Mouse (Mus musculus) neural tube, embryonic 13.5 days (tissue): ENCODE measurements around the gene Car11. TPM values are rescaled to one million over a fixed set of nuclear protein-coding genes. Genes with fewer than 3 reads are reported as not detected.

Experiments used
- ATAC-seq: fragments of 200-750 bp; cut with Nextera tagmentation; 2 replicates; pipeline ENCODE4 v1.8.0; 2017; ENCODE audit warnings: low read depth, mild to moderate bottlenecking, moderate TSS enrichment, moderate library complexity
- H3K27ac ChIP-seq: fragments of 300-500 bp; sonication (generic); replicated peaks from 2 replicates; pipeline ENCODE4 v1.5.1; 2015; ENCODE audit warnings: moderate library complexity, mild to moderate bottlenecking, inconsistent platforms
- H3K27me3 ChIP-seq: fragments of 300-500 bp; sonication (generic); 2 replicates; pipeline ENCODE4 v1.6.1; 2015; ENCODE audit warnings: mild to moderate bottlenecking, inconsistent platforms
- H3K36me3 ChIP-seq: fragments of 300-500 bp; sonication (generic); 2 replicates; pipeline ENCODE4 v1.6.1; 2015; ENCODE audit warnings: mild to moderate bottlenecking, inconsistent platforms
- H3K4me1 ChIP-seq: fragments of 300-500 bp; sonication (generic); replicated peaks from 2 replicates; pipeline ENCODE4 v1.6.1; 2015; ENCODE audit warnings: inconsistent platforms
- H3K4me2 ChIP-seq: fragments of 300-500 bp; sonication (generic); 2 replicates; pipeline ENCODE4 v1.6.1; 2015; ENCODE audit warnings: inconsistent platforms, mild to moderate bottlenecking, moderate library complexity
- H3K4me3 ChIP-seq: fragments of 300-500 bp; sonication (generic); 2 replicates; pipeline ENCODE4 v1.5.1; 2015; ENCODE audit warnings: mild to moderate bottlenecking, inconsistent platforms
- H3K9ac ChIP-seq: fragments of 300-500 bp; sonication (generic); 2 replicates; pipeline ENCODE4 v1.6.1; 2015; ENCODE audit warnings: moderate library complexity, mild to moderate bottlenecking, inconsistent platforms
- H3K9me3 ChIP-seq: fragments of 300-500 bp; sonication (generic); 2 replicates; pipeline ENCODE4 v1.6.1; 2016; ENCODE audit warnings: inconsistent platforms
- WGBS: fragments of 180-500 bp; shearing (Covaris S2); methylation state at CpG from one replicate; pipeline ENCODE4 v1.1.7; 2015; 5-methylcytosine and 5-hydroxymethylcytosine counted together
- polyA plus RNA-seq: library from polyadenylated mRNA; unstranded; fragments of >200 nt; fragmentation: Nextera tagmentation; extraction: Ambion mirVana; gene quantifications from 2 replicates; pipeline ENCODE4 v1.2.1, GENCODE M21; 2015

The Car11 gene
- polyA plus RNA-seq, 1 experiment from 2014 or later, result 46.0 TPM

GRCm38 (mm10) chr7:45739820-45740219, 40.2 kb downstream of the Car11 start:
- Histone ChIP-seq H3K9me3 (no peaks in the 10 kb centered on the region), H3K4me2 (no peak overlapping the region), H3K4me3 (no peak overlapping the region), H3K36me3 (no peaks in the 10 kb centered on the region), H3K4me1 (no peaks in the 10 kb centered on the region), H3K27me3 (peaks cover 11% of the 10 kb centered on the region; the same call in 1 of the 2 replicates), H3K9ac (no peak overlapping the region), H3K27ac (no peak overlapping the region)
- 75% methylated on average over 9 of the region's 10 CpGs for WGBS
- ATAC-seq, result no peak

GRCm38 (mm10) chr7:45741308-45741707, 41.7 kb downstream of the Car11 start:
- H3K4me2 ChIP-seq, result no peak overlapping the region
- no peaks in the 10 kb centered on the region for H3K4me1 ChIP-seq
- H3K27me3 ChIP-seq, result peaks cover 11% of the 10 kb centered on the region; the same call in 1 of the 2 replicates
- WGBS, result 88% methylated on average over 12 of the region's 12 CpGs
- no peak overlapping the region for H3K9ac ChIP-seq
- H3K9me3 ChIP-seq, result no peaks in the 10 kb centered on the region
- no peaks in the 10 kb centered on the region for H3K36me3 ChIP-seq
- ATAC-seq, result no peak
- H3K27ac ChIP-seq, result no peak overlapping the region
- H3K4me3 ChIP-seq, result no peak overlapping the region

GRCm38 (mm10) chr7:45741777-45742176, 42.1 kb downstream of the Car11 start:
- 34% methylated on average over 11 of the region's 11 CpGs for WGBS
- peak overlapping the region; percentile 30 for H3K4me2 ChIP-seq
- no peak overlapping the region for H3K4me3 ChIP-seq
- no peak overlapping the region for H3K27ac ChIP-seq
- H3K27me3 ChIP-seq, result peaks cover 11% of the 10 kb centered on the region; the same call in 1 of the 2 replicates
- no peak for ATAC-seq
- H3K9me3 ChIP-seq, result no peaks in the 10 kb centered on the region
- H3K36me3 ChIP-seq, result no peaks in the 10 kb centered on the region
- 0 out of 2 replicates have a peak overlapping the region, but pooled peaks have one; percentile 38 for H3K9ac ChIP-seq
- no peaks in the 10 kb centered on the region for H3K4me1 ChIP-seq

- 35% methylated on average over 19 of the region's 19 CpGs for WGBS
- peak overlapping the region; percentile 30 for H3K4me2 ChIP-seq
These were observed 42.7 kb downstream of the Car11 start for GRCm38 (mm10) chr7:45742338-45742737.

GRCm38 (mm10) chr7:45744387-45744786, 44.7 kb downstream of the Car11 start:
- H3K4me3 ChIP-seq, result no peak overlapping the region
- peaks cover 9% of the 10 kb centered on the region; the same call in 1 of the 2 replicates for H3K4me1 ChIP-seq
- H3K36me3 ChIP-seq, result no peaks in the 10 kb centered on the region
- WGBS, result 42% methylated on average over 2 of the region's 2 CpGs
- H3K27me3 ChIP-seq, result peaks cover 11% of the 10 kb centered on the region; the same call in 1 of the 2 replicates
- no peaks in the 10 kb centered on the region for H3K9me3 ChIP-seq
- H3K4me2 ChIP-seq, result no peak overlapping the region
- no peak overlapping the region for H3K27ac ChIP-seq
- ATAC-seq, result no peak
- no peak overlapping the region for H3K9ac ChIP-seq

More at GRCm38 (mm10) chr7:45742338-45742737, 42.7 kb downstream of the Car11 start:
- H3K9ac ChIP-seq, result no peak overlapping the region
- no peak overlapping the region for H3K27ac ChIP-seq
- H3K4me3 ChIP-seq, result no peak overlapping the region
- H3K9me3 ChIP-seq, result no peaks in the 10 kb centered on the region
- peaks cover 11% of the 10 kb centered on the region; the same call in 1 of the 2 replicates for H3K27me3 ChIP-seq
- no peaks in the 10 kb centered on the region for H3K4me1 ChIP-seq
- no peak for ATAC-seq
- H3K36me3 ChIP-seq, result no peaks in the 10 kb centered on the region

- Histone ChIP-seq H3K27me3 (peaks cover 9% of the 10 kb centered on the region; the same call in 1 of the 2 replicates), H3K4me1 (peaks cover 12% of the 10 kb centered on the region; the same call in 1 of the 2 replicates), H3K4me2 (no peak overlapping the region), H3K36me3 (no peaks in the 10 kb centered on the region), H3K9me3 (no peaks in the 10 kb centered on the region), H3K4me3 (no peak overlapping the region), H3K27ac (no peak overlapping the region), H3K9ac (no peak overlapping the region)
- 66% methylated on average over 6 of the region's 6 CpGs for WGBS
- ATAC-seq, result no peak
These were observed 46.9 kb downstream of the Car11 start for GRCm38 (mm10) chr7:45746518-45746917.

- Histone ChIP-seq H3K9ac (no peak overlapping the region), H3K4me3 (no peak overlapping the region), H3K4me2 (no peak overlapping the region), H3K27me3 (no peaks in the 10 kb centered on the region), H3K27ac (no peak overlapping the region), H3K4me1 (peaks cover 12% of the 10 kb centered on the region; the same call in 1 of the 2 replicates), H3K9me3 (no peaks in the 10 kb centered on the region), H3K36me3 (no peaks in the 10 kb centered on the region)
- ATAC-seq, result no peak
- WGBS, result 88% methylated on average over 5 of the region's 5 CpGs
These were observed 47.8 kb downstream of the Car11 start for GRCm38 (mm10) chr7:45747450-45747849.

- ATAC-seq, result no peak
- H3K36me3 ChIP-seq, result no peaks in the 10 kb centered on the region
- WGBS, result 87% methylated on average over 7 of the region's 7 CpGs
These were observed 48.5 kb downstream of the Car11 start for GRCm38 (mm10) chr7:45748110-45748509.

GRCm38 (mm10) chr7:45749401-45749800, 49.8 kb downstream of the Car11 start:
- H3K27me3 ChIP-seq, result no peaks in the 10 kb centered on the region
- H3K4me1 ChIP-seq, result peaks cover 12% of the 10 kb centered on the region; the same call in 1 of the 2 replicates
- no peaks in the 10 kb centered on the region for H3K9me3 ChIP-seq
- 0 out of 2 replicates have a peak overlapping the region, but pooled peaks have one; percentile 43 for H3K9ac ChIP-seq
- WGBS, result 50% methylated on average over 8 of the region's 10 CpGs
- H3K4me2 ChIP-seq, result no peak overlapping the region
- 0 out of 2 replicates have a peak overlapping the region, but pooled peaks have one; percentile 1 for H3K27ac ChIP-seq
- no peak overlapping the region for H3K4me3 ChIP-seq
- no peaks in the 10 kb centered on the region for H3K36me3 ChIP-seq
- ATAC-seq, result no peak

More at GRCm38 (mm10) chr7:45748110-45748509, 48.5 kb downstream of the Car11 start:
- H3K4me2 ChIP-seq, result no peak overlapping the region
- H3K4me3 ChIP-seq, result no peak overlapping the region
- no peaks in the 10 kb centered on the region for H3K27me3 ChIP-seq
- H3K4me1 ChIP-seq, result peaks cover 12% of the 10 kb centered on the region; the same call in 1 of the 2 replicates
- no peak overlapping the region for H3K27ac ChIP-seq
- no peak overlapping the region for H3K9ac ChIP-seq
- no peaks in the 10 kb centered on the region for H3K9me3 ChIP-seq

- Histone ChIP-seq H3K36me3 (no peaks in the 10 kb centered on the region), H3K4me3 (no peak overlapping the region), H3K27ac (no peak overlapping the region), H3K4me2 (no peak overlapping the region), H3K4me1 (peaks cover 12% of the 10 kb centered on the region; the same call in 1 of the 2 replicates), H3K27me3 (no peaks in the 10 kb centered on the region), H3K9me3 (no peaks in the 10 kb centered on the region), H3K9ac (no peak overlapping the region)
- WGBS, result 83% methylated on average over 9 of the region's 9 CpGs
- no peak for ATAC-seq
These were observed 50.5 kb downstream of the Car11 start for GRCm38 (mm10) chr7:45750162-45750561.

Other genes starting within 250 kb of the Car11 start
- gene Ftl1, start 240.0 kb upstream of the Car11 start, polyA plus RNA-seq, result 6,282 and 6,442 TPM in 2 replicates
- 184 and 237 TPM in 2 replicates for gene Bax, start 232.9 kb upstream of the Car11 start, polyA plus RNA-seq
- 0.13 and 0.29 TPM in 2 replicates for gene Tulp2, start 218.0 kb upstream of the Car11 start, polyA plus RNA-seq
- not detected in 2 replicates for gene Gm45808, start 213.0 kb upstream of the Car11 start, polyA plus RNA-seq
- 3.2 and 3.4 TPM in 2 replicates for gene Dhdh, start 211.0 kb upstream of the Car11 start, polyA plus RNA-seq
- 116 and 121 TPM in 2 replicates for gene Nucb1, start 189.4 kb upstream of the Car11 start, polyA plus RNA-seq
- gene Ppp1r15a, start 173.6 kb upstream of the Car11 start, polyA plus RNA-seq, result 17.2 and 20.9 TPM in 2 replicates
- gene Plekha4, start 173.5 kb upstream of the Car11 start, polyA plus RNA-seq, result 4.1 and 7.9 TPM in 2 replicates
- 0.52 and 1.7 TPM in 2 replicates for gene Hsd17b14, start 144.9 kb upstream of the Car11 start, polyA plus RNA-seq
- gene Bcat2, start 129.7 kb upstream of the Car11 start, polyA plus RNA-seq, result 24.0 and 24.1 TPM in 2 replicates
- not detected in 2 replicates for gene Fgf21, start 84.4 kb upstream of the Car11 start, polyA plus RNA-seq
- gene Fut1, start 82.6 kb upstream of the Car11 start, polyA plus RNA-seq, result not detected in 2 replicates
- 0.10 TPM in 1 of 2 replicates, not detected in the other for gene Izumo1, start 78.0 kb upstream of the Car11 start, polyA plus RNA-seq
- gene Rasip1, start 72.4 kb upstream of the Car11 start, polyA plus RNA-seq, result 13.1 TPM in 2 replicates
- 3.1 and 3.4 TPM in 2 replicates for gene Mamstr, start 59.9 kb upstream of the Car11 start, polyA plus RNA-seq
- 0.15 TPM in 1 of 2 replicates, not detected in the other for gene Fut2, start 33.4 kb upstream of the Car11 start, polyA plus RNA-seq
- gene Ntn5, start 15.8 kb upstream of the Car11 start, polyA plus RNA-seq, result 1.9 and 2.6 TPM in 2 replicates
- 0.52 and 0.93 TPM in 2 replicates for gene Sec1, start 5.4 kb upstream of the Car11 start, polyA plus RNA-seq
- 3.1 and 4.1 TPM in 2 replicates for gene Dbp, start 5.2 kb downstream of the Car11 start, polyA plus RNA-seq
- 570 and 614 TPM in 2 replicates for gene Rpl18, start 15.6 kb downstream of the Car11 start, polyA plus RNA-seq
- gene Sphk2, start 18.2 kb downstream of the Car11 start, polyA plus RNA-seq, result 25.1 and 26.3 TPM in 2 replicates
- gene Fam83e, start 21.4 kb downstream of the Car11 start, polyA plus RNA-seq, result 0.39 and 0.55 TPM in 2 replicates
- gene Spaca4, start 26.0 kb downstream of the Car11 start, polyA plus RNA-seq, result not detected in 2 replicates
- 17.2 and 17.4 TPM in 2 replicates for gene Lmtk3, start 83.9 kb downstream of the Car11 start, polyA plus RNA-seq
- gene Sult2b1, start 84.8 kb downstream of the Car11 start, polyA plus RNA-seq, result 4.9 and 5.2 TPM in 2 replicates
- 292 and 303 TPM in 2 replicates for gene Cyth2, start 114.7 kb downstream of the Car11 start, polyA plus RNA-seq
- 0.85 and 0.93 TPM in 2 replicates for gene Kcnj14, start 124.9 kb downstream of the Car11 start, polyA plus RNA-seq
- 34.6 and 37.2 TPM in 2 replicates for gene Grwd1, start 131.1 kb downstream of the Car11 start, polyA plus RNA-seq
- gene Kdelr1, start 172.9 kb downstream of the Car11 start, polyA plus RNA-seq, result 41.9 and 44.6 TPM in 2 replicates
- 1.6 and 2.1 TPM in 2 replicates for gene Grin2d, start 178.5 kb downstream of the Car11 start, polyA plus RNA-seq
- gene Syngr4, start 196.9 kb downstream of the Car11 start, polyA plus RNA-seq, result not detected in 2 replicates
- 4.7 and 5.1 TPM in 2 replicates for gene Tmem143, start 197.1 kb downstream of the Car11 start, polyA plus RNA-seq
- gene Emp3, start 221.6 kb downstream of the Car11 start, polyA plus RNA-seq, result 47.4 and 51.6 TPM in 2 replicates
- 3.4 and 3.8 TPM in 2 replicates for gene Ccdc114, start 224.2 kb downstream of the Car11 start, polyA plus RNA-seq